Mouse (Mus musculus) E14TG2a.4 (cell line): ENCODE results near the gene Krt8.

Experiments
- CTCF ChIP-seq: conservative IDR thresholded peaks from 2 replicates; pipeline ENCODE4 v1.5.1; 2014; ENCODE audit warnings: low read length
- NANOG ChIP-seq: IDR thresholded peaks from 2 replicates; pipeline ENCODE4 v1.6.1; 2014; ENCODE audit warnings: borderline replicate concordance, low read length, mixed read lengths
- POU5F1 ChIP-seq: IDR thresholded peaks from 2 replicates; pipeline ENCODE4 v1.6.1; 2014; ENCODE audit warnings: low read length, borderline replicate concordance

- no peak for TF ChIP-seq CTCF
- no peak for TF ChIP-seq NANOG
- TF ChIP-seq POU5F1, result no peak
These were observed 51.4 kb downstream of the Krt8 start for GRCm38 (mm10) chr15:101952733-101953474.
